Comparison of ENCODE assay signal across 28 mouse cellular contexts in the genomic region with DNA sequence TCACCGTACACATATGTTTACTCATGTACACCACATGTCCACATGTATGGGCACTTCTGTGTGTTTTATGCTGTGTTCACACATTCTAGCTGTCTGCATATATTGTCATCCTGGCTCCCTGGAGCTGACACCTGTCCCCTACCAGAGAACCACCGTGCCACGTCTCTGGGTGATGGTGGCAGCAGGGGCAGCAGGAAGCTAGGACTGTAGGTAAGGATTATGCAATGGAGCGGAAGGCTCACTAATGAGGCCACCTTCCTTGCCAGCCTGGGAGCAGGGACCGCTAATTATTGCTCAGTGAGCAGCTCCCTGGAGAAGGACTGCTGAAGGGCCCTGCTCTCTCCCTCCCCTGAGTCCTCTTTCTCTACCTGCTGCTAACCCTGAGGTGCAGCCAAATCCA. TPM values are rescaled to one million over a fixed set of nuclear protein-coding genes. Genes with fewer than 3 reads are reported as not detected.
DNase-seq lines count a peak whose midpoint lies in the region; ATAC-seq lines count a peak whose summit lies in the region.
"Had no signal": no experiment of that assay in that cellular context is flagged by ENCODE, and none has a peak within 500 bp of the region (broad histone marks: within the 10 kb centered on the region; RNA-seq: fewer than 3 reads in every experiment).

No protein-coding gene starts in this region.

- no peak overlapping the region for H3K4me3 ChIP-seq in embryonic facial prominence, embryonic 15.5 days (replicated peaks)
- H3K4me3 ChIP-seq in embryonic facial prominence, embryonic 10.5 days: no peak overlapping the region
- H3K4me3 ChIP-seq in hindbrain, embryonic 12.5 days: no peak overlapping the region
- H3K4me3 ChIP-seq in hindbrain, embryonic 14.5 days (replicated peaks; ENCODE audit: low read length): no peak overlapping the region
- H3K4me3 ChIP-seq: limb, embryonic 13.5 days; liver, embryonic 12.5 days; neural tube, embryonic 15.5 days had no signal

- H3K9me3 ChIP-seq in embryonic facial prominence, embryonic 15.5 days (replicated peaks): no peaks in the 10 kb centered on the region
- no peaks in the 10 kb centered on the region for H3K9me3 ChIP-seq in embryonic facial prominence, embryonic 10.5 days
- no peaks in the 10 kb centered on the region for H3K9me3 ChIP-seq in hindbrain, embryonic 12.5 days (replicated peaks)
- no peaks in the 10 kb centered on the region for H3K9me3 ChIP-seq in hindbrain, embryonic 14.5 days (ENCODE audit: control insufficient read depth, low read length)
- H3K9me3 ChIP-seq: limb, embryonic 13.5 days; liver, embryonic 12.5 days; neural tube, embryonic 15.5 days had no signal

- peak; percentile 13; the same call in 1 of the 2 replicates for ATAC-seq in embryonic facial prominence, embryonic 15.5 days (ENCODE audit: insufficient number of reproducible peaks, low FRiP score, low TSS enrichment, low read depth)
- no peak for ATAC-seq in hindbrain, embryonic 12.5 days (ENCODE audit: low FRiP score)
- ATAC-seq in hindbrain, embryonic 14.5 days (ENCODE audit: low FRiP score): no peak
- ATAC-seq: activated CD4-positive, CD25-positive, alpha-beta regulatory T cell, adult 4 months; forebrain, embryonic 16.5 days; hindbrain, postnatal 0 days; intestine, postnatal 0 days; liver, embryonic 12.5 days had no signal

- H3K27me3 ChIP-seq in embryonic facial prominence, embryonic 15.5 days: peaks cover 16% of the 10 kb centered on the region
- peaks cover 20% of the 10 kb centered on the region for H3K27me3 ChIP-seq in embryonic facial prominence, embryonic 10.5 days (replicated peaks; ENCODE audit: low read depth, poor library complexity, severe bottlenecking)
- peaks cover 12% of the 10 kb centered on the region for H3K27me3 ChIP-seq in hindbrain, embryonic 12.5 days
- H3K27me3 ChIP-seq in hindbrain, embryonic 14.5 days (ENCODE audit: control insufficient read depth, insufficient read depth, low read length): no peaks in the 10 kb centered on the region

- peaks cover 10% of the 10 kb centered on the region; the same call in 1 of the 2 replicates for H3K4me1 ChIP-seq in embryonic facial prominence, embryonic 15.5 days
- H3K4me1 ChIP-seq in embryonic facial prominence, embryonic 10.5 days: peaks cover 8% of the 10 kb centered on the region
- H3K4me1 ChIP-seq in hindbrain, embryonic 12.5 days: peaks cover 41% of the 10 kb centered on the region
- H3K4me1 ChIP-seq in hindbrain, embryonic 14.5 days (replicated peaks; ENCODE audit: control insufficient read depth, insufficient read depth, low read length): peaks cover 32% of the 10 kb centered on the region
- H3K4me1 ChIP-seq: liver, embryonic 12.5 days had no signal

- no peaks in the 10 kb centered on the region for H3K36me3 ChIP-seq in embryonic facial prominence, embryonic 15.5 days
- no peaks in the 10 kb centered on the region for H3K36me3 ChIP-seq in embryonic facial prominence, embryonic 10.5 days (replicated peaks)
- H3K36me3 ChIP-seq in hindbrain, embryonic 12.5 days: no peaks in the 10 kb centered on the region
- no peaks in the 10 kb centered on the region for H3K36me3 ChIP-seq in hindbrain, embryonic 14.5 days (replicated peaks; ENCODE audit: control insufficient read depth, insufficient read depth)
- H3K36me3 ChIP-seq: limb, embryonic 13.5 days; liver, embryonic 12.5 days; neural tube, embryonic 15.5 days had no signal

- no peak overlapping the region for H3K9ac ChIP-seq in embryonic facial prominence, embryonic 15.5 days
- H3K9ac ChIP-seq in hindbrain, embryonic 12.5 days: no peak overlapping the region
- no peak overlapping the region for H3K9ac ChIP-seq in hindbrain, embryonic 14.5 days
- H3K9ac ChIP-seq: limb, embryonic 13.5 days; liver, embryonic 12.5 days; neural tube, embryonic 15.5 days had no signal

- DNase-seq in adrenal gland, postnatal 14 days: peak; percentile 3
- no peak for DNase-seq in adrenal gland, adult (ENCODE audit: inconsistent age in 2 of 2, low spot score in 1 of 2)
- DNase-seq in embryonic facial prominence, embryonic 10.5 days (ENCODE audit: low spot score): no peak
- DNase-seq in hindbrain, embryonic 14.5 days (ENCODE audit: low spot score): no peak
- DNase-seq in embryo, embryonic 10 days (ENCODE audit: low spot score): no peak
- DNase-seq: adrenal gland, postnatal 10 days; gastrocnemius, postnatal 14 days; heart, adult 18-20 months; kidney, postnatal 36 days; layer of hippocampus, postnatal 36 days; lung, adult 18-20 months; lung, postnatal 10 days; thymus, adult 18-20 months; thymus, postnatal 36 days had no signal

- H3K4me2 ChIP-seq in embryonic facial prominence, embryonic 15.5 days (replicated peaks): no peak overlapping the region
- no peak overlapping the region for H3K4me2 ChIP-seq in hindbrain, embryonic 12.5 days (replicated peaks)
- H3K4me2 ChIP-seq in hindbrain, embryonic 14.5 days (replicated peaks): no peak overlapping the region
- H3K4me2 ChIP-seq: limb, embryonic 13.5 days; liver, embryonic 12.5 days; midbrain, embryonic 11.5 days; neural tube, embryonic 15.5 days had no signal

- no peak overlapping the region for H3K27ac ChIP-seq in embryonic facial prominence, embryonic 15.5 days (replicated peaks)
- H3K27ac ChIP-seq in embryonic facial prominence, embryonic 10.5 days (replicated peaks): no peak overlapping the region
- 0 out of 2 replicates have a peak overlapping the region, but pooled peaks have one; percentile 5 for H3K27ac ChIP-seq in hindbrain, embryonic 12.5 days
- no peak overlapping the region for H3K27ac ChIP-seq in hindbrain, embryonic 14.5 days
- H3K27ac ChIP-seq: hindbrain, postnatal 0 days; limb, embryonic 13.5 days; liver, embryonic 12.5 days; neural tube, embryonic 15.5 days had no signal

- 64% methylated on average over 5 of the region's 5 CpGs for WGBS in embryonic facial prominence, embryonic 15.5 days
- WGBS in embryonic facial prominence, embryonic 10.5 days: 69% methylated on average over 5 of the region's 5 CpGs
- 66% methylated on average over 5 of the region's 5 CpGs for WGBS in hindbrain, embryonic 12.5 days
- 62% methylated on average over 5 of the region's 5 CpGs for WGBS in hindbrain, embryonic 14.5 days

RNA-seq across cellular contexts. Expression of a gene that starts 23.8 kb away (rescaled TPM):
- total RNA-seq in adrenal gland, postnatal 14 days (2021): 2.0 and 3.2 TPM in 2 replicates
- polyA plus RNA-seq in embryonic facial prominence, embryonic 15.5 days (2015; fragmentation: Nextera tagmentation; extraction: Ambion mirVana): 0.88 and 1.1 TPM in 2 replicates
- not detected in 2 replicates for polyA plus RNA-seq in embryonic facial prominence, embryonic 10.5 days (2016; fragmentation: Nextera tagmentation; extraction: Ambion mirVana)
- 0.29 and 0.54 TPM in 2 replicates for polyA plus RNA-seq in hindbrain, embryonic 12.5 days (2016; fragmentation: Nextera tagmentation; extraction: Ambion mirVana)
- not detected in 2 replicates for polyA plus RNA-seq in hindbrain, embryonic 14.5 days (2014; fragmentation: Nextera tagmentation; extraction: Ambion mirVana)
- total RNA-seq: heart, adult 18-20 months; heart, postnatal 25 days; layer of hippocampus, adult 8-10 months; layer of hippocampus, postnatal 36 days; left cerebral cortex, postnatal 10 days; midbrain, postnatal 0 days had no signal
- polyA plus RNA-seq: activated CD4-positive, CD25-positive, alpha-beta regulatory T cell, adult 4 months; forebrain, embryonic 16.5 days; liver, embryonic 12.5 days; midbrain, embryonic 11.5 days had no signal

RNA-seq across cellular contexts. Expression of a gene that starts 24.1 kb away (rescaled TPM):
- 12.5 and 17.0 TPM in 2 replicates for total RNA-seq in adrenal gland, postnatal 14 days (2021)
- polyA plus RNA-seq in embryonic facial prominence, embryonic 15.5 days (2015; fragmentation: Nextera tagmentation; extraction: Ambion mirVana): 31.2 and 34.1 TPM in 2 replicates
- polyA plus RNA-seq in embryonic facial prominence, embryonic 10.5 days (2016; fragmentation: Nextera tagmentation; extraction: Ambion mirVana): 2.2 and 2.5 TPM in 2 replicates
- polyA plus RNA-seq in hindbrain, embryonic 12.5 days (2016; fragmentation: Nextera tagmentation; extraction: Ambion mirVana): 6.8 and 8.9 TPM in 2 replicates
- polyA plus RNA-seq in hindbrain, embryonic 14.5 days (2014; fragmentation: Nextera tagmentation; extraction: Ambion mirVana): 5.5 and 6.8 TPM in 2 replicates

RNA-seq across cellular contexts. Expression of a gene that starts 44.5 kb away (rescaled TPM):
- total RNA-seq in adrenal gland, postnatal 14 days (2021): 1.4 and 3.0 TPM in 2 replicates
- 7.6 and 8.9 TPM in 2 replicates for polyA plus RNA-seq in embryonic facial prominence, embryonic 15.5 days (2015; fragmentation: Nextera tagmentation; extraction: Ambion mirVana)
- 2.1 and 2.4 TPM in 2 replicates for polyA plus RNA-seq in embryonic facial prominence, embryonic 10.5 days (2016; fragmentation: Nextera tagmentation; extraction: Ambion mirVana)
- polyA plus RNA-seq in hindbrain, embryonic 12.5 days (2016; fragmentation: Nextera tagmentation; extraction: Ambion mirVana): 35.6 and 36.9 TPM in 2 replicates
- polyA plus RNA-seq in hindbrain, embryonic 14.5 days (2014; fragmentation: Nextera tagmentation; extraction: Ambion mirVana): 57.3 and 65.9 TPM in 2 replicates
- polyA plus RNA-seq: activated CD4-positive, CD25-positive, alpha-beta regulatory T cell, adult 4 months had no signal
